Mouse (Mus musculus): Measurements from ENCODE around the gene Zfp462. TPM values are rescaled to one million over a fixed set of nuclear protein-coding genes. Genes with fewer than 3 reads are reported as not detected.

The Zfp462 gene
- polyA plus RNA-seq, 1 experiment from 2014 or later: 1.1 TPM

- WGBS: 73% methylated on average over 12 of the region's 12 CpGs
- Histone ChIP-seq H3K9ac (ENCODE audit: low read depth, low read length) (no peak overlapping the region), H3K36me3 (ENCODE audit: control insufficient read depth, insufficient read depth) (no peaks in the 10 kb centered on the region), H3K4me2 (replicated peaks; ENCODE audit: low read depth) (no peak overlapping the region), H3K4me1 (replicated peaks; ENCODE audit: control insufficient read depth, insufficient read depth, low read length) (peaks cover 18% of the 10 kb centered on the region; the same call in 1 of the 2 replicates), H3K9me3 (ENCODE audit: control insufficient read depth) (no peaks in the 10 kb centered on the region), H3K27ac (ENCODE audit: low read depth, low read length) (no peak overlapping the region), H3K4me3 (ENCODE audit: low read depth, low read length) (no peak overlapping the region), H3K27me3 (replicated peaks; ENCODE audit: control insufficient read depth, insufficient read depth, low read length) (no peaks in the 10 kb centered on the region)
- ATAC-seq: 0 out of 2 replicates have a peak, but pooled peaks have one; percentile 46
- TF ChIP-seq CTCF (IDR thresholded peaks at IDR 0.05; ENCODE audit: low read depth): no peak
Measured at GRCm38 (mm10) chr4:54969671-54970295, 24.9 kb downstream of the Zfp462 start.

DNA sequence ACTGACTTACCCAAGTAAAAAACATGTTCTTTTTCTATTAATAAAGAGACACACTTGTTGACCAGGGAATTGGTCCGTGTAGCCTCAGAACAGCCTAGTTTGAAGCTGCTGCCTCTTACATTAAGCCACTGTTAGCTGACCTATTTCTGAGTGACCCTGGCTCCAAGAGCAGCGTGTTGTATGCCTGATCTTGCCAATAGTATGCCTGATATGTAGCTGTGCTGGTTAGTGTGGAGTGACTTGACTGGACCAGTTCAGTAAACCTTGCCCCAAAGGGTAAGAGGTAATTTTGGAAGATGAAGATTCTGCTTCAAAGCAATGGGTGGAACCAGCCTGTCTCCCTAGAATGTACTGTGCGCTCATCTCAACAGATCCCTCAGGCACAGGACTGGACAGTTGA lies 26.5 kb downstream of the Zfp462 start:
- Histone ChIP-seq H3K27me3 (replicated peaks; ENCODE audit: control insufficient read depth, insufficient read depth, low read length) (no peaks in the 10 kb centered on the region), H3K9ac (ENCODE audit: low read depth, low read length) (no peak overlapping the region), H3K4me3 (ENCODE audit: low read depth, low read length) (no peak overlapping the region), H3K4me2 (replicated peaks; ENCODE audit: low read depth) (no peak overlapping the region), H3K36me3 (ENCODE audit: control insufficient read depth, insufficient read depth) (no peaks in the 10 kb centered on the region), H3K9me3 (ENCODE audit: control insufficient read depth) (no peaks in the 10 kb centered on the region), H3K27ac (ENCODE audit: low read depth, low read length) (no peak overlapping the region), H3K4me1 (replicated peaks; ENCODE audit: control insufficient read depth, insufficient read depth, low read length) (peaks cover 15% of the 10 kb centered on the region; the same call in 1 of the 2 replicates)
- WGBS: 91% methylated on average over 3 of the region's 3 CpGs
- no peak for TF ChIP-seq CTCF (IDR thresholded peaks at IDR 0.05; ENCODE audit: low read depth)
- no peak for ATAC-seq

DNA sequence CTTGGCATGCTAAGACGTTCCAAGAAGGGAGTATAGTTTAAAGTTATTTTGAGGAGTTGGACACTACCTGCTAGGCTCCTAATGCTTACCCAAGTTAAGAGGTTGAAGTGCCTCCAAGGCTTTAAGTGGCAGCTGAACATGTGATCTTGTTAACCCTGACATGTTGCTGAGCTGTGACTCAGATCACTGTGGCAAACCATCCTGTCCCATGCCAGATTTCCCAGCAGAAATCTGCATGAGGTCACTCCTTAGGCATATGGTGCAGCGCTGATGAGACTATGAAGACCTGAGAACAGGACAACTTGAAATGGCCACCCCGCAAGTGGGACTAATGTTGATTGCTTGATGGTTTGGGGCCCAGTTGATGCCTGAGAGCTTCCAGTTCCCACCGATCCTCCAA lies 27.2 kb downstream of the Zfp462 start:
- H3K36me3 ChIP-seq (ENCODE audit: control insufficient read depth, insufficient read depth): no peaks in the 10 kb centered on the region
- H3K4me2 ChIP-seq (replicated peaks; ENCODE audit: low read depth): no peak overlapping the region
- H3K9ac ChIP-seq (ENCODE audit: low read depth, low read length): no peak overlapping the region
- WGBS: 89% methylated on average over 4 of the region's 4 CpGs
- no peak for TF ChIP-seq CTCF (IDR thresholded peaks at IDR 0.05; ENCODE audit: low read depth)
- no peaks in the 10 kb centered on the region for H3K9me3 ChIP-seq (ENCODE audit: control insufficient read depth)
- no peak overlapping the region for H3K27ac ChIP-seq (ENCODE audit: low read depth, low read length)
- peaks cover 15% of the 10 kb centered on the region; the same call in 1 of the 2 replicates for H3K4me1 ChIP-seq (replicated peaks; ENCODE audit: control insufficient read depth, insufficient read depth, low read length)
- no peaks in the 10 kb centered on the region for H3K27me3 ChIP-seq (replicated peaks; ENCODE audit: control insufficient read depth, insufficient read depth, low read length)
- H3K4me3 ChIP-seq (ENCODE audit: low read depth, low read length): no peak overlapping the region
- ATAC-seq: no peak

DNA sequence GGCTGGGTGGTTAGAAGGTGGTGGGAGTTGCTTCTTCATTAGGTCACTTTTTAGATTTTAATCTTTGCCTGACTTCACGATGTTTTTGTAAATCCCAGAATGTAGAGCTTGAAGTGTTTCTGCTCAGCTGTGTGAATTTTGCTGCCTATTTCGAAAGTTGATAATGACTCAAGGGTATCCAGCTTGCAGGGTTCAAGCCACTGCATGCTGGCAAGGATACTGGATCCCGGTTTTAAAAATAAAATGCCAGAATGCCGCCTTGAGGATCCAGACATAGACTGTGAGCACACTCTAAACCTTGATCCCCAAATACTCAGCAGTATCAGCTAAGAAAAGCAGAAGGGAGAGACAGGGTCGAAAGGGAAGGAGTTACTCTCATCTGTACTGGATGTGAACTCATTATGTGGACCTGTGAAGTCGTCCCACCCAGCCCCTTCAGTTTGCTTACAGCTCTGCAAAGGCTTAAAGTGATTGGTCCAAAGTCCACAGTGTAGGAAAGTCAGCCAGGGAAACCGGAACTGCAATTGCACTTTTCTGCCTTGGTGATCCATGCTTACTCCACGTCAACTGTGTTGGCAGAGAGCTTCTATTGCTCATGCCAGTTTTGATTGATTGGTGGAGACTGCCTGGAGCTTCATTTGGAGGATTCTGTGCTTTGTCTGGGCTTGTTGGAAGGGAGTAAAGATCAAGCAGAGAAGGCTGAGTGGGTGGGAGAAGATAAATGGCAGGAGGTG lies 28.1 kb downstream of the Zfp462 start:
- no peak overlapping the region for H3K9ac ChIP-seq (ENCODE audit: low read depth, low read length)
- no peaks in the 10 kb centered on the region for H3K27me3 ChIP-seq (replicated peaks; ENCODE audit: control insufficient read depth, insufficient read depth, low read length)
- H3K4me3 ChIP-seq (ENCODE audit: low read depth, low read length): no peak overlapping the region
- H3K27ac ChIP-seq (ENCODE audit: low read depth, low read length): peak overlapping the region; percentile 37; the same call in 1 of the 2 replicates
- TF ChIP-seq CTCF (IDR thresholded peaks at IDR 0.05; ENCODE audit: low read depth): no peak
- H3K4me2 ChIP-seq (replicated peaks; ENCODE audit: low read depth): peak overlapping the region; percentile 40; the same call in 1 of the 2 replicates
- no peaks in the 10 kb centered on the region for H3K36me3 ChIP-seq (ENCODE audit: control insufficient read depth, insufficient read depth)
- no peaks in the 10 kb centered on the region for H3K9me3 ChIP-seq (ENCODE audit: control insufficient read depth)
- ATAC-seq: peak; percentile 92
- H3K4me1 ChIP-seq (replicated peaks; ENCODE audit: control insufficient read depth, insufficient read depth, low read length): 0 out of 2 replicates have a peak, but pooled peaks cover 10% of the 10 kb centered on the region
- 48% methylated on average over 8 of the region's 8 CpGs for WGBS

DNA sequence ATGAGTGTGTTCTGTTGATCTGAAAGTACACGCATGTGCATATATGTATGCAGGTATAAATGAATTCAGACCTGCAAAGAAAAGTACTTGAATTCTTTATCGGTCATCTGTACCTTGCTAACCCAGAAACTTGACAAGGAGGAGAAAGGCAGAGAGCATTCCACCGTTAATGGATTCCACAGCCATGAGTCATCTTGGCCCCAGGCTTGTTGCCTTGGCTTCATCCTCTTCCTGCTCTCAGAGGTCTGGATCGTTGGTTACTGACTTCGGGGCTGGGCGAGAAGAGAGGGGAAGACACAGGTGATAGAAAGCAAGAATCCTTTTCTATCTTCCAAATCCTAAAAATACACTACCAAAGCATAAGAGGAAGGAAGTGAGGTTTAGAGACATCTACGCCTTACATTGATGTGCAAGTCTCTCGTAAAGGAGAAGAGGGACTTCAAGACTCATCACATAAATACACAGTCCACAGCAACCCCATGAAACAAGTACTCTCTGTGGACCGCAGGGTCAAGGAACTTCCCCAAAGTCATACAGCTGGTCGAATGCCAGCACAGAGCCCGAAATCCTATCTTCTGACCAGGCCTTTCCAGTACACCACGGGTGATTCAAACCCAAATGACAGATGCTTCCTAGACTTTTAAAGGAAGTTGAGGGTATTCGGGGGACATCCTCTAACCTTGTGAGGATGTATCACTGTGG lies 35.1 kb downstream of the Zfp462 start:
- 62% methylated on average over 13 of the region's 13 CpGs for WGBS
- H3K4me3 ChIP-seq (ENCODE audit: low read depth, low read length): no peak overlapping the region
- no peaks in the 10 kb centered on the region for H3K27me3 ChIP-seq (replicated peaks; ENCODE audit: control insufficient read depth, insufficient read depth, low read length)
- H3K9ac ChIP-seq (ENCODE audit: low read depth, low read length): no peak overlapping the region
- H3K27ac ChIP-seq (ENCODE audit: low read depth, low read length): no peak overlapping the region
- H3K4me2 ChIP-seq (replicated peaks; ENCODE audit: low read depth): no peak overlapping the region
- no peaks in the 10 kb centered on the region for H3K9me3 ChIP-seq (ENCODE audit: control insufficient read depth)
- TF ChIP-seq CTCF (IDR thresholded peaks at IDR 0.05; ENCODE audit: low read depth): no peak
- no peak for ATAC-seq
- no peaks in the 10 kb centered on the region for H3K4me1 ChIP-seq (replicated peaks; ENCODE audit: control insufficient read depth, insufficient read depth, low read length)
- no peaks in the 10 kb centered on the region for H3K36me3 ChIP-seq (ENCODE audit: control insufficient read depth, insufficient read depth)

DNA sequence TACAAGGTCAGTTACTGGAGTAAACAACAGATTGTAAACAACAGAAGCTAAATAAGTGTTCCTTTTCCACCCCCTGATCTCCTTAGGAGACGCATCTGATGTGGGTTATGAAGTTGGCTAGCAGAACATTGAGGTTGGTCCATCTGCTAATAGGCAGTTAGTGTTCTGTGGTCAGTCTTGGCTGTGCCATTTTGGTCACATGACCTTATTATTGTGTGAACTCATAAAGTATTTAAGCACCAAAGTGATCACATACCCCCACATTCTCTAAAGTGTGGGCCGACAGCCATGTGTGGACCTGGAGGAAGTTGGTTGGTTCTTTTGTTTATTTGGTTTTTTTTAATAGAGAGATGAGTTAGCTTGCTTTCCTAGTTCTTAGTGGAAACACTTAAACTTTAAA lies 39.7 kb downstream of the Zfp462 start:
- no peak overlapping the region for H3K27ac ChIP-seq (ENCODE audit: low read depth, low read length)
- WGBS: 76% methylated on average over 2 of the region's 2 CpGs
- ATAC-seq: no peak
- H3K27me3 ChIP-seq (replicated peaks; ENCODE audit: control insufficient read depth, insufficient read depth, low read length): no peaks in the 10 kb centered on the region
- H3K4me2 ChIP-seq (replicated peaks; ENCODE audit: low read depth): no peak overlapping the region
- no peaks in the 10 kb centered on the region for H3K9me3 ChIP-seq (ENCODE audit: control insufficient read depth)
- no peak overlapping the region for H3K9ac ChIP-seq (ENCODE audit: low read depth, low read length)
- H3K36me3 ChIP-seq (ENCODE audit: control insufficient read depth, insufficient read depth): no peaks in the 10 kb centered on the region
- no peaks in the 10 kb centered on the region for H3K4me1 ChIP-seq (replicated peaks; ENCODE audit: control insufficient read depth, insufficient read depth, low read length)
- no peak overlapping the region for H3K4me3 ChIP-seq (ENCODE audit: low read depth, low read length)
- no peak for TF ChIP-seq CTCF (IDR thresholded peaks at IDR 0.05; ENCODE audit: low read depth)

All from intestine, postnatal 0 days (tissue).